Mouse (Mus musculus) stomach, postnatal 0 days (tissue): Measurements from ENCODE around the gene Dek. TPM values are rescaled to one million over a fixed set of nuclear protein-coding genes. Genes with fewer than 3 reads are reported as not detected.
A peak's percentile ranks its signal among the peaks of the same experiment; 100 is the strongest.

ENCODE experiments used
- ATAC-seq: fragments of 200-750 bp; cut with Nextera tagmentation; 2 replicates; pipeline ENCODE4 v1.8.0; 2017; ENCODE audit not compliant: low FRiP score, low TSS enrichment
- DNase-seq: peaks from one replicate; pipeline ENCODE4 v3.0.0-alpha.2; 2016; ENCODE audit warnings: low spot score
- H3K27ac ChIP-seq: fragments of 300-500 bp; sonication (generic); replicated peaks from 2 replicates; pipeline ENCODE4 v1.5.1; 2014; ENCODE audit warnings: mild to moderate bottlenecking, control low read depth
- H3K27me3 ChIP-seq: fragments of 300-500 bp; sonication (generic); 2 replicates; pipeline ENCODE4 v1.6.1; 2014; ENCODE audit warnings: low read length; ENCODE audit not compliant: control insufficient read depth, insufficient read depth
- H3K36me3 ChIP-seq: fragments of 300-500 bp; sonication (generic); 2 replicates; pipeline ENCODE4 v1.6.1; 2014; ENCODE audit warnings: low read length, mixed read lengths; ENCODE audit not compliant: control insufficient read depth, insufficient read depth
- H3K4me1 ChIP-seq: fragments of 300-500 bp; sonication (generic); replicated peaks from 2 replicates; pipeline ENCODE4 v1.6.1; 2014; ENCODE audit warnings: antibody characterized with exemption; ENCODE audit not compliant: control insufficient read depth, insufficient read depth
- H3K4me2 ChIP-seq: fragments of 300-500 bp; sonication (generic); replicated peaks from 2 replicates; pipeline ENCODE4 v1.6.1; 2014; ENCODE audit warnings: low read depth, mild to moderate bottlenecking, control low read depth, moderate library complexity
- H3K4me3 ChIP-seq: fragments of 300-500 bp; sonication (generic); 2 replicates; pipeline ENCODE4 v1.5.1; 2014; ENCODE audit warnings: low read depth, low read length, control low read depth
- H3K9ac ChIP-seq: fragments of 300-500 bp; sonication (generic); 2 replicates; pipeline ENCODE4 v1.6.1; 2014; ENCODE audit warnings: mild to moderate bottlenecking, low read length, control low read depth, mixed read lengths
- H3K9me3 ChIP-seq: fragments of 300-500 bp; sonication (generic); 2 replicates; pipeline ENCODE4 v1.6.1; 2016; ENCODE audit warnings: low read length; ENCODE audit not compliant: control insufficient read depth
- CTCF ChIP-seq: IDR thresholded peaks from 2 replicates; pipeline ENCODE4 v1.5.1; 2016; ENCODE audit warnings: antibody characterized with exemption, low read depth, mild to moderate bottlenecking, moderate library complexity
- EP300 ChIP-seq: optimal IDR thresholded peaks from 2 replicates; pipeline ENCODE3; 2016; ENCODE audit warnings: antibody characterized with exemption
- WGBS: fragments of 180-500 bp; shearing (Covaris S2); extraction: QIAGEN DNeasy Blood & Tissue Kit; methylation state at CpG from one replicate; pipeline ENCODE4 v1.1.7; 2014; 5-methylcytosine and 5-hydroxymethylcytosine counted together
- polyA plus RNA-seq: library from polyadenylated mRNA; unstranded; fragments of >200 nt; fragmentation: Nextera tagmentation; extraction: Ambion mirVana; gene quantifications from 2 replicates; pipeline ENCODE4 v1.2.1, GENCODE M21; 2015

Dek gene
- polyA plus RNA-seq, 1 experiment from 2014 or later = 133 TPM

DNA sequence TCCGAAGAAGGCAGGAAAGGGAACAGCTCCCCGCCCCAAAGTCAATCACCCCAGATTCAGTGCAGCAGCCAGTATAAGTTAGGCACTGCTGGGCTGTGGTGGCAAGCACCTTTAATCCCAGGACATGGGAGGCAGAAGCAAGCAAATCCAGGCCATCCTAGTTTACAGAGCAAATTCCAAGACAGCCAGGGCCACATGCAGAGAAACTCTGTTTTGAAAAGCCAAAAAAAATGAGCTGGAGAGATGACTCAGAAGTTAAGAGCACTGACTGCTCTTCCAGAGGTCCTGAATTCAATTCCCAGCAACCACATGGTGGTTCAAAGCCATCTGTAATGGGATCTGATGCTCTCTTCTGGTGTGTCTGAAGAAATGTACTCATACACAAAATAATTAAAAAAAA, 12.2 kb downstream of the Dek start:
- Histone ChIP-seq H3K4me3 (no peak overlapping the region), H3K27me3 (no peaks in the 10 kb centered on the region), H3K9ac (no peak overlapping the region), H3K4me1 (no peaks in the 10 kb centered on the region), H3K4me2 (no peak overlapping the region), H3K9me3 (no peaks in the 10 kb centered on the region), H3K27ac (no peak overlapping the region), H3K36me3 (peaks cover 2% of the 10 kb centered on the region; the same call in 1 of the 2 replicates)
- ATAC-seq (no peak), DNase-seq (no peak)
- TF ChIP-seq CTCF (no peak), EP300 (no peak)
- WGBS = 95% methylated on average over 2 of the region's 2 CpGs

DNA sequence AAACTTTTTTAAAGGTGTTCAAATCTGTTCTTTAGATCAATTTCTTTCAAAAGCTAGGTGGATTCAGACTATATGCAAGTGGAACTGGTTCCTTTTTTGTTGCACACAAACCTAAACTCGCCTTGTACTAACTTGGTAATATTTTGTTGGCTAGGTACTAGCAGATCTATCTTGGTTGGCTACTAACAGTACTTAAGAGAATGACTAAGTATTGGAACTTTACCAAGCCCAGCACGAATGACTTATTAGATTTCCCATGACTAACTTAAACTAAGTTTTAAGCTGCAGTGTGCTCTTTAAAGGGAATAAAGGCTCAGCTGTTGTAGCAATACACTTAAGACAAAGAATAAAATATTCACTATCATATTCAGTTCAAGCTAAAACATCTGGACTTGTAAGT, 16.7 kb downstream of the Dek start:
- H3K4me1 ChIP-seq = no peaks in the 10 kb centered on the region
- 58% methylated on average over 2 of the region's 2 CpGs for WGBS
- ATAC-seq = no peak

DNA sequence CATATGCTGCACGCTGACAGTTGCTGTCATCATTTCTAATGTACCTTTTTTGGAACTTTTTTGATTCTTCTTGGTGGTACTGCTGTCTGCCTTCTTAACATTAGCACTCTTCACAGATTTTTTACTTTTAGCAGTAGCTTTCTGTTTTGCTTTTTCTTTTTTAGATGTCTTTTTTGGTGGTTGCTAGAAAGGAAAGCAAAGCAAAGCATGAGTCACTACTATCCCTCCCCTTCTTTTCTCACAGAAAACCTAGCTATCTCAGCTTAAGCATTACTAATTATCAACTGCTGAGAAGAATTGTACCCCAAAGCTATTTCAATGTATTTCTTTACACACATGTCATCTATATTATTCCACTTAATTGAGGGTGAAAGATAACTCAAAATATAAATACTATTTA, 17.6 kb downstream of the Dek start:
- Histone ChIP-seq H3K27me3 (no peaks in the 10 kb centered on the region), H3K4me2 (no peak overlapping the region), H3K36me3 (no peaks in the 10 kb centered on the region; the same call in 1 of the 2 replicates), H3K27ac (no peak overlapping the region), H3K4me3 (no peak overlapping the region), H3K9ac (no peak overlapping the region), H3K9me3 (no peaks in the 10 kb centered on the region), H3K4me1 (no peaks in the 10 kb centered on the region)
- 90% methylated on average over 1 of the region's 1 CpGs for WGBS
- DNase-seq = no peak
- no peak for ATAC-seq
- TF ChIP-seq CTCF (no peak), EP300 (no peak)

More for the DNA sequence above, 16.7 kb downstream of the Dek start:
- Histone ChIP-seq H3K9ac (no peak overlapping the region), H3K9me3 (no peaks in the 10 kb centered on the region), H3K4me3 (no peak overlapping the region), H3K27ac (no peak overlapping the region), H3K36me3 (no peaks in the 10 kb centered on the region; the same call in 1 of the 2 replicates), H3K27me3 (no peaks in the 10 kb centered on the region), H3K4me2 (no peak overlapping the region)
- TF ChIP-seq EP300 (no peak), CTCF (no peak)
- DNase-seq = no peak

DNA sequence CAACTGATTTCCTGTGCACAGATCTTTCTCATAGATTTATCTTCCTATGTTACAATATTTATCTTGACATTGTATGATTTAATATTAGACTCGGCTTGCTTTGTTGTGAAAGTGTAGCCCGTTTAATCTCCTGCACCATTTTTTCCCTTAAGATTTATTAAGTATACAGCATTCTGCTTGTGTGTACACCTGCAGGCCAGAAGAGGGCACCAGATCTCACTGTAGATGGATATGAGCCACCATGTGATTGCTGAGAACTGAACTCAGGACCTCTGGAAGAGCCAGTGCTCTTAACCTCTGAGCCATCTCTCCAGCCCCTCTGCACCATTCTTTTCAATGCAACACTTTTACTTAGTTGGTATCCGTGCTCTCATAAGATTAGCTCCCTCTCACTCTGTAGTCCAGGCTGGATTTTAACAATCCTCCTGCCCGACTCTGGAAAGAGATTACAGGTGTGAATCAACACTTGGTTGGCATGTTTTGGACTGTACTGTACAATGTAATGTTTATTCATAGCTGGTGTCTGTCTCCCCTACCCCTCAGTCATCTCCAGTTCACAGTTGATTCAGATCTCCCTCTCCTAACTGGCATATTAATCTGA, 25.0 kb downstream of the Dek start:
- WGBS = 83% methylated on average over 4 of the region's 4 CpGs
- H3K9ac ChIP-seq = no peak overlapping the region
- DNase-seq (no peak), ATAC-seq (no peak)
- H3K9me3 ChIP-seq = no peaks in the 10 kb centered on the region
- TF ChIP-seq CTCF = peak; percentile 62
- TF ChIP-seq EP300 = no peak
- peaks cover 2% of the 10 kb centered on the region; the same call in 1 of the 2 replicates for H3K36me3 ChIP-seq
- H3K4me2 ChIP-seq = no peak overlapping the region
- no peak overlapping the region for H3K4me3 ChIP-seq
- H3K27ac ChIP-seq = no peak overlapping the region
- no peaks in the 10 kb centered on the region for H3K4me1 ChIP-seq
- H3K27me3 ChIP-seq = no peaks in the 10 kb centered on the region

DNA sequence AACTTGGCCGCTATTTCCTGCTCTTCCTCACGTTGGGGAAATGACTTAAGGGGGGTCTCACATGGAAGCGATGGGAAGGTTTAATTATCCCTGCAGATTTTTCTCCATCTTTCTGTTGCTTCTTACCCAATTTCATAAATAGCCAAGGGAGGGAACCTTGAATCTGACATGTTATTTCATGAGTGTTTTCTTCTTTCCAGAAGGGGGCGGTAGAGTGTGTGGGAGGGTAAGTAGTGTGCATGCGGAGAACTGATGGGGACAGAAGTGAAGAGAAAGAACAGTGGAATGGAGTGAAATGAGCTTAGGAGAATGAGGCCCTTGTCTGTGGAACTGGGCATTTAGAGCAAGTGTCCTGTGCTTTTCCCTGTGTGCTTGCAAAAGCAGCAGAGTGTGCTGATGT, 27.2 kb downstream of the Dek start:
- ATAC-seq = no peak
- 80% methylated on average over 5 of the region's 5 CpGs for WGBS
- DNase-seq = no peak
- no peak overlapping the region for H3K9ac ChIP-seq
- H3K27me3 ChIP-seq = no peaks in the 10 kb centered on the region
- no peaks in the 10 kb centered on the region for H3K4me1 ChIP-seq
- H3K36me3 ChIP-seq = peaks cover 12% of the 10 kb centered on the region
- H3K27ac ChIP-seq = no peak overlapping the region
- H3K4me2 ChIP-seq = no peak overlapping the region
- H3K9me3 ChIP-seq = no peaks in the 10 kb centered on the region
- H3K4me3 ChIP-seq = no peak overlapping the region
- TF ChIP-seq EP300 = no peak
- TF ChIP-seq CTCF = peak; percentile 58

DNA sequence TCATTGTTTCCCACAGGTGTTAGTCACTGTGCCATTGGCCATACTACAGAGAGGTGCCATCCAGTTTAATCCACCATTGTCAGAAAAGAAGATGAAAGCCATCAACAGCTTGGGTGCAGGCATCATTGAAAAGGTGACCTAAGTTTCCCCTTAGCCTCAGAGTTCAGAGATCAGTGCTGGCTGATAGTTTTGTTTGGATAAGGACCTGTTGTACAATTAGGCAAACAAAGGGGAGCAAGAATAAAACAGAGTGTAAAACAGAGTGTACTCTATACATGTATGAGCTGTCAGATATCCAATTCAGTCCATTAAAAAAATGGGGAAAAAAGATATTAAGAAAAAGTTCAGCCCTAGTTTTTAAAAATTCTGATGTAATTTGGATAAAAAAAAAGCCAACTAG, 28.6 kb downstream of the Dek start:
- H3K4me3 ChIP-seq = no peak overlapping the region
- peaks cover 12% of the 10 kb centered on the region for H3K36me3 ChIP-seq
- no peak overlapping the region for H3K27ac ChIP-seq
- H3K9ac ChIP-seq = no peak overlapping the region
- DNase-seq (no peak), ATAC-seq (0 out of 2 replicates have a peak, but pooled peaks have one; percentile 18)
- TF ChIP-seq EP300 (no peak), CTCF (no peak)
- no peaks in the 10 kb centered on the region for H3K9me3 ChIP-seq
- H3K4me2 ChIP-seq = no peak overlapping the region
- H3K27me3 ChIP-seq = no peaks in the 10 kb centered on the region
- no peaks in the 10 kb centered on the region for H3K4me1 ChIP-seq
